Mouse (Mus musculus) testis, adult 2 months (tissue): ENCODE measurements around the gene Fam71e2.

Experiments
- CTCF ChIP-seq: fragments of 200-500 bp; IDR thresholded peaks from 2 replicates; pipeline ENCODE4 v1.5.1; 2012; ENCODE audit warnings: low read depth, mild to moderate bottlenecking, inconsistent platforms, low read length, moderate library complexity; ENCODE audit not compliant: control insufficient read depth, insufficient read depth, insufficient replicate concordance
- POLR2A ChIP-seq: fragments of 200-500 bp; IDR thresholded peaks from 2 replicates; pipeline ENCODE4 v1.6.1; 2012; ENCODE audit warnings: low read depth, mild to moderate bottlenecking, inconsistent platforms, low read length, moderate library complexity; ENCODE audit not compliant: control insufficient read depth

DNA sequence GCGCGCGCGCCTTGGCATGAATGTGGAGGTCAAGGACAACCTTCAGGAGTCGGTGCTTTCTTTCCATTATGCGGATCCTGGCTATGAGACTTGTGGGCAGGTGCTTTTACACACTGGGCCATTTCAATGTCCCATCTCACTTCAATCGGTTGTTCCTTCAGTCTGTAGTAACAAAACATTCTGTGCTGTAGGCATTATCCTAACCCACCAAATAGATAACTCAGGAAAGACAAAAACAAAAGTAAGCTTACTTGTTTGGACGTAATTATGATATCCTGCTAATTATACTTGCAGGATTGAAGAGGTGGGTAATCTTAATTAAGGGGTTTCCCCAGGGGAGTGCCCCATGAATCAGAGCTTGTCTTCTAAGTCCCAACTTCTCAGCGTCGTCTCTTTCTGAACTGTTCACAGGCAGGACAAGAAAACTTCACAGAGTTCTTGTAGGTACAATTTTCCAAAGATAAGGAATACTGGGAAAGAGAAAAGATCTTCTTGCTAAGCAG, 32.0 kb downstream of the Fam71e2 start:
- TF ChIP-seq CTCF (no peak), POLR2A (no peak)
